Mouse (Mus musculus) testis, adult 2 months (tissue): ENCODE measurements around the gene Gm20532.

Experiments
- CTCF ChIP-seq: fragments of 200-500 bp; IDR thresholded peaks from 2 replicates; pipeline ENCODE4 v1.5.1; 2012; ENCODE audit warnings: low read depth, mild to moderate bottlenecking, inconsistent platforms, low read length, moderate library complexity; ENCODE audit not compliant: control insufficient read depth, insufficient read depth, insufficient replicate concordance
- POLR2A ChIP-seq: fragments of 200-500 bp; IDR thresholded peaks from 2 replicates; pipeline ENCODE4 v1.6.1; 2012; ENCODE audit warnings: low read depth, mild to moderate bottlenecking, inconsistent platforms, low read length, moderate library complexity; ENCODE audit not compliant: control insufficient read depth

GRCm38 (mm10) chr2:26661768-26662508 is 75.5 kb downstream of the Gm20532 start:
- TF ChIP-seq CTCF (no peak), POLR2A (no peak)
